Mouse (Mus musculus): ENCODE data around the gene Fra10ac1. TPM values are rescaled to one million over a fixed set of nuclear protein-coding genes. Genes with fewer than 3 reads are reported as not detected.

The Fra10ac1 gene
- polyA plus RNA-seq, 1 experiment from 2014 or later = 46.4 TPM

Other genes with a start within 250 kb of the Fra10ac1 start
- 7.8 and 8.0 TPM in 2 replicates for gene Myof, start 180.6 kb downstream of the Fra10ac1 start, polyA plus RNA-seq (2014; fragmentation: Nextera tagmentation; extraction: Ambion mirVana)
- 41.4 and 47.7 TPM in 2 replicates for gene Cep55, start 169.1 kb downstream of the Fra10ac1 start, polyA plus RNA-seq (2014; fragmentation: Nextera tagmentation; extraction: Ambion mirVana)
- gene Ffar4, start 127.1 kb downstream of the Fra10ac1 start, polyA plus RNA-seq (2014; fragmentation: Nextera tagmentation; extraction: Ambion mirVana) = 0.20 TPM in 1 of 2 replicates, not detected in the other
- gene Rbp4, start 98.9 kb downstream of the Fra10ac1 start, polyA plus RNA-seq (2014; fragmentation: Nextera tagmentation; extraction: Ambion mirVana) = 1.7 and 2.5 TPM in 2 replicates
- not detected in 2 replicates for gene Pde6c, start 91.4 kb downstream of the Fra10ac1 start, polyA plus RNA-seq (2014; fragmentation: Nextera tagmentation; extraction: Ambion mirVana)
- 1.4 and 2.3 TPM in 2 replicates for gene Lgi1, start 40.4 kb upstream of the Fra10ac1 start, polyA plus RNA-seq (2014; fragmentation: Nextera tagmentation; extraction: Ambion mirVana)
- 3.8 and 4.2 TPM in 2 replicates for gene Slc35g1, start 171.8 kb upstream of the Fra10ac1 start, polyA plus RNA-seq (2014; fragmentation: Nextera tagmentation; extraction: Ambion mirVana)

Measured in embryonic facial prominence, embryonic 11.5 days (tissue).